Mouse (Mus musculus) G1E (cell line): ENCODE results near the gene Rab31.

Experiments used
- CTCF ChIP-seq: IDR thresholded peaks from 2 replicates; pipeline ENCODE4 v1.5.1; 2012; ENCODE audit warnings: low read depth, low read length, inconsistent platforms, mixed read lengths
- GATA2 ChIP-seq: IDR thresholded peaks from 2 replicates; pipeline ENCODE4 v1.6.1; 2012; ENCODE audit warnings: low read depth, low read length, inconsistent platforms, borderline replicate concordance
- POLR2AphosphoS5 ChIP-seq: IDR thresholded peaks from 2 replicates; pipeline ENCODE4 v1.6.1; 2012; ENCODE audit warnings: low read depth, low read length, inconsistent platforms; ENCODE audit not compliant: insufficient replicate concordance
- TAL1 ChIP-seq: conservative IDR thresholded peaks from 2 replicates; pipeline ENCODE4 v1.6.1; 2012; ENCODE audit warnings: low read depth, low read length, inconsistent platforms, mixed read lengths

DNA sequence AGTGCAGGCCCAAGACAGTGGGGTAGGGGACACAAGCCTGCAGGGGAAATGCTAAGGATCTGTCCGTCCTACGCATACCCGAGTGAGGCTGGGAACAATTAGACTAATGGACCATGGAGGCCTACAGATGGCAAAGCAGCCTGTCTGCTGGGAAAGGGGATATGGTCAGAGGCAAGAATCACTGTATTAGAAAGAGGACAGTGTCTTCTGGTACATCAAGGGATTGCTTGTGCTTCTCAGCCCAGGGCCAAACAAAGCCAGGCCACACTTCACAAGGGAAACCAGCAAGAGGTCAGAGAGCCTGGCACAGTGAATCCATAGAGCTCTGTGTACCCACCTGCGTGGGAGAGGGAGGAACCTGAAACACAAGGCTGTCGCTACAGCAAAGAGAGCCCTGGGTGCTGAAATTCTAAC is 130.0 kb downstream of the Rab31 start:
- no peak for TF ChIP-seq GATA2
- no peak for TF ChIP-seq CTCF
- TF ChIP-seq TAL1, result no peak
- no peak for TF ChIP-seq POLR2AphosphoS5
